Mouse (Mus musculus) intestine, postnatal 0 days (tissue): ENCODE measurements around the gene Gpha2. TPM values are rescaled to one million over a fixed set of nuclear protein-coding genes. Genes with fewer than 3 reads are reported as not detected.

Source experiments
- ATAC-seq: fragments of 200-750 bp; cut with Nextera tagmentation; 2 replicates; pipeline ENCODE4 v1.8.0; 2017; ENCODE audit warnings: mild to moderate bottlenecking, moderate TSS enrichment, moderate library complexity
- H3K27ac ChIP-seq: fragments of 300-500 bp; sonication (generic); 2 replicates; pipeline ENCODE4 v1.5.1; 2014; ENCODE audit warnings: mild to moderate bottlenecking, low read depth, low read length, moderate library complexity
- H3K27me3 ChIP-seq: fragments of 300-500 bp; sonication (generic); replicated peaks from 2 replicates; pipeline ENCODE4 v1.6.1; 2014; ENCODE audit warnings: low read length, mixed read lengths; ENCODE audit not compliant: control insufficient read depth, insufficient read depth
- H3K36me3 ChIP-seq: fragments of 300-500 bp; sonication (generic); 2 replicates; pipeline ENCODE4 v1.6.1; 2014; ENCODE audit warnings: mild to moderate bottlenecking, moderate library complexity; ENCODE audit not compliant: control insufficient read depth, insufficient read depth
- H3K4me1 ChIP-seq: fragments of 300-500 bp; sonication (generic); replicated peaks from 2 replicates; pipeline ENCODE4 v1.6.1; 2014; ENCODE audit warnings: antibody characterized with exemption, low read length, mixed read lengths; ENCODE audit not compliant: control insufficient read depth, insufficient read depth
- H3K4me2 ChIP-seq: fragments of 300-500 bp; sonication (generic); replicated peaks from 2 replicates; pipeline ENCODE4 v1.6.1; 2014; ENCODE audit warnings: low read depth, mild to moderate bottlenecking, moderate library complexity
- H3K4me3 ChIP-seq: fragments of 300-500 bp; sonication (generic); 2 replicates; pipeline ENCODE4 v1.5.1; 2014; ENCODE audit warnings: low read depth, low read length
- H3K9ac ChIP-seq: fragments of 300-500 bp; sonication (generic); 2 replicates; pipeline ENCODE4 v1.6.1; 2014; ENCODE audit warnings: mild to moderate bottlenecking, low read depth, low read length
- H3K9me3 ChIP-seq: fragments of 300-500 bp; sonication (generic); 2 replicates; pipeline ENCODE4 v1.6.1; 2016; ENCODE audit warnings: mixed run types; ENCODE audit not compliant: control insufficient read depth
- CTCF ChIP-seq: sonication (generic); IDR thresholded peaks from 2 replicates; pipeline ENCODE4 v1.5.1; 2016; ENCODE audit warnings: low read depth, mild to moderate bottlenecking, control low read depth, antibody characterized with exemption, moderate library complexity
- WGBS: fragments of 180-500 bp; shearing (Covaris S2); extraction: QIAGEN DNeasy Blood & Tissue Kit; methylation state at CpG from one replicate; pipeline ENCODE4 v1.1.7; 2014; 5-methylcytosine and 5-hydroxymethylcytosine counted together
- polyA plus RNA-seq: library from polyadenylated mRNA; unstranded; fragments of >200 nt; fragmentation: Nextera tagmentation; extraction: Ambion mirVana; gene quantifications from 2 replicates; pipeline ENCODE4 v1.2.1, GENCODE M21; 2015

Gpha2 gene
- polyA plus RNA-seq, 1 experiment from 2014 or later: 0.34 TPM

- Histone ChIP-seq H3K4me1 (no peaks in the 10 kb centered on the region), H3K9ac (no peak overlapping the region), H3K4me3 (no peak overlapping the region), H3K27me3 (no peaks in the 10 kb centered on the region), H3K27ac (no peak overlapping the region), H3K4me2 (no peak overlapping the region), H3K36me3 (no peaks in the 10 kb centered on the region), H3K9me3 (no peaks in the 10 kb centered on the region)
- 43% methylated on average over 6 of the region's 6 CpGs for WGBS
- TF ChIP-seq CTCF: no peak
- no peak for ATAC-seq
These were observed 10.0 kb upstream of the Gpha2 start for GRCm38 (mm10) chr19:6216046-6216705.

GRCm38 (mm10) chr19:6218606-6219005, 7.6 kb upstream of the Gpha2 start:
- H3K4me3 ChIP-seq: no peak overlapping the region
- H3K27ac ChIP-seq: no peak overlapping the region
- WGBS: 70% methylated on average over 6 of the region's 6 CpGs
- H3K27me3 ChIP-seq: no peaks in the 10 kb centered on the region
- H3K36me3 ChIP-seq: no peaks in the 10 kb centered on the region
- H3K4me2 ChIP-seq: no peak overlapping the region
- no peaks in the 10 kb centered on the region for H3K4me1 ChIP-seq
- H3K9ac ChIP-seq: no peak overlapping the region
- no peaks in the 10 kb centered on the region for H3K9me3 ChIP-seq
- no peak for ATAC-seq
- TF ChIP-seq CTCF: no peak

GRCm38 (mm10) chr19:6226763-6227162, 583 bp downstream of the Gpha2 start:
- Histone ChIP-seq H3K4me3 (no peak overlapping the region), H3K27me3 (no peaks in the 10 kb centered on the region)
- ATAC-seq: no peak

GRCm38 (mm10) chr19:6227864-6228263, 1.7 kb downstream of the Gpha2 start:
- no peak for TF ChIP-seq CTCF
- Histone ChIP-seq H3K4me1 (no peaks in the 10 kb centered on the region), H3K27ac (no peak overlapping the region), H3K4me3 (no peak overlapping the region), H3K9ac (no peak overlapping the region), H3K4me2 (no peak overlapping the region), H3K9me3 (no peaks in the 10 kb centered on the region), H3K36me3 (peaks cover 54% of the 10 kb centered on the region), H3K27me3 (no peaks in the 10 kb centered on the region)
- ATAC-seq: no peak
- 89% methylated on average over 4 of the region's 4 CpGs for WGBS

More at GRCm38 (mm10) chr19:6226763-6227162, 583 bp downstream of the Gpha2 start:
- H3K27ac ChIP-seq: no peak overlapping the region
- H3K4me2 ChIP-seq: no peak overlapping the region
- H3K9me3 ChIP-seq: no peaks in the 10 kb centered on the region
- no peak overlapping the region for H3K9ac ChIP-seq
- peaks cover 44% of the 10 kb centered on the region for H3K36me3 ChIP-seq
- TF ChIP-seq CTCF: no peak
- 88% methylated on average over 14 of the region's 14 CpGs for WGBS
- H3K4me1 ChIP-seq: no peaks in the 10 kb centered on the region

DNA sequence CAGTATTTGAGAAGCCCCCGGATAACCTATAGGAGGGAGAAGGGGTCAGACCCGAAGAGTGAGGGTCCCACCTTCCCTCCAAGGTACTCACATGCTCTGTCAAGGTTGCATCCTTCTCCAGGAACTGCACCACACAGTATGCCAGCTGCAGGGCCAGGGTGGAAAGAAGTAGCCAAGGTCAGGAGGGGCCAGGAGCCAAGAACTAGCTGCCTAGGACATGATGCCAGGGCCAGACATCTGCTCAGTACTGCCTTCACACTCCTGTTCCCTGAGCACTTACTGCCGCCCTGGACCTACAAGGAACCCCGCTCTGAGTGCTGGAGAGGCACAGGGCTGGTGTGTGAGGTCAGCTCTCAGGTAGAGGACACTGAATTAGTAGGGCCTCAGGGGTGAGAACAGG, 4.2 kb downstream of the Gpha2 start:
- H3K9me3 ChIP-seq: no peaks in the 10 kb centered on the region
- WGBS: 83% methylated on average over 4 of the region's 4 CpGs
- H3K27ac ChIP-seq: no peak overlapping the region
- H3K27me3 ChIP-seq: no peaks in the 10 kb centered on the region
- no peak overlapping the region for H3K4me3 ChIP-seq
- no peak for ATAC-seq
- H3K4me2 ChIP-seq: no peak overlapping the region
- peaks cover 56% of the 10 kb centered on the region for H3K36me3 ChIP-seq
- peaks cover 8% of the 10 kb centered on the region; the same call in 1 of the 2 replicates for H3K4me1 ChIP-seq
- no peak for TF ChIP-seq CTCF
- H3K9ac ChIP-seq: no peak overlapping the region

DNA sequence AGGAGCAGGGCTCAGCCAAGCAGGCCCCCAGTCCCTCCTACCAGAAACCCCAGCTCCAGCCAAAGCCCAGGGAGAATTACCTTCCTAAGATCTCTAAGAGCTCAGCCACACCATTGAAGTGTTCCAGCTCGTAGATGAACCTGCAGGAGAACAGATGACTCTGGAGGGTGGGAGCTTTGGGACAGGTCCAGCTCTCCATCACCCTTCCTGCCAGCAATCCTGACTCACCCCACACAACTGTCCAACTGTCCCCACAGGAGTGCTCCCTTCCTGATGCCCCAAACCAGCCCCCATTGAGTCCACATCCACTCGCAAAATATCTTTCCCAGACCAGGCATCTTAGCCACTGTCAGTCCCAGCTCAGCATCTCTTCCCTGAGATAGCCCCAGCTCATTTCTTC, 4.9 kb downstream of the Gpha2 start:
- no peak overlapping the region for H3K27ac ChIP-seq
- no peak for ATAC-seq
- H3K4me3 ChIP-seq: no peak overlapping the region
- H3K9me3 ChIP-seq: no peaks in the 10 kb centered on the region
- no peak overlapping the region for H3K4me2 ChIP-seq
- WGBS: 98% methylated on average over 2 of the region's 2 CpGs
- H3K4me1 ChIP-seq: peaks cover 8% of the 10 kb centered on the region; the same call in 1 of the 2 replicates
- peaks cover 56% of the 10 kb centered on the region for H3K36me3 ChIP-seq
- no peaks in the 10 kb centered on the region for H3K27me3 ChIP-seq
- no peak for TF ChIP-seq CTCF
- no peak overlapping the region for H3K9ac ChIP-seq

DNA sequence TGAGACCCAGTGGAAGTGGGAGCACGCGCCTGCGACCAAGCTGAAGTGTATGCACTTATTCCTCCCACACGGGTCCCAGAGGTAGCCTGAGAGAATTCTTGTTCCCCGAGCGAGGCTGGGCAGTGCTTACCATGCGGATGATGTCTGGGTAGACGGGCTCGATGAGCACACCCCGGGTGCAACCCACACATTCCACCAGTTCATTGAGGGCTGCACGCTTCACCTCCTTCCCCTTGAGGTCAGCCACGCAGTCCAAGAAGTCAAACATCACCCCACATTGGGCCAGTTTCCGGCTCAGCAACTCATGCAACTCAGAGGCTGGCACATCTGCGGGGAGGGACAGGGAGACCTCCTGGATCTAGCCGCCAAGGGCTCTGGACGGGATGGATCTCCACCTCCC, 7.5 kb downstream of the Gpha2 start:
- Histone ChIP-seq H3K27ac (no peak overlapping the region), H3K36me3 (peaks cover 39% of the 10 kb centered on the region), H3K27me3 (no peaks in the 10 kb centered on the region), H3K4me1 (peaks cover 8% of the 10 kb centered on the region; the same call in 1 of the 2 replicates), H3K9me3 (no peaks in the 10 kb centered on the region), H3K4me3 (no peak overlapping the region), H3K9ac (no peak overlapping the region), H3K4me2 (no peak overlapping the region)
- no peak for TF ChIP-seq CTCF
- WGBS: 92% methylated on average over 16 of the region's 16 CpGs
- ATAC-seq: no peak
